12 mouse cellular contexts compared by ENCODE assay signal in the genomic region with DNA sequence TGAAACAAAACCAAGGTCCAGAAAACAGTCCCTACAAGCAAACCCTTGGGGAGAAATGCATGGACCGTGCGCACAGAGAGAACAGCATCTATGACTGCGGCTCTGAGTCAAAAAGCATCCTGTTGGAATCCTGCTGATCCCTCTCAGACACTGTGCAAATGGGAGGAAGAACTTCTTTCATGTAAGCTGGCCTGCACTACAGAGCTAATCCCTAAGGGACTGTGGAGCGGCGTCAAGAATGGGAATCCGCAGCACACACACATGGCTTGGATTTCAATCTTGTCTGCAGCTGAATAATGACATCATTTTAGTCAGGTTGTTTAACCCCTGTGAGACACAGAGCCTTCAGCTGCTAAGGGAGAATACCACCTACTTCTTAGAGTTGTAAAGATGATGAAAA. TPM values are rescaled to one million over a fixed set of nuclear protein-coding genes. Genes with fewer than 3 reads are reported as not detected.
DNase-seq lines count a peak whose midpoint lies in the region; ATAC-seq lines count a peak whose summit lies in the region.
"Had no signal": no experiment of that assay in that cellular context is flagged by ENCODE, and none has a peak within 500 bp of the region (broad histone marks: within the 10 kb centered on the region; RNA-seq: fewer than 3 reads in every experiment).

No protein-coding gene starts in this region.

- ATAC-seq in forebrain, embryonic 11.5 days (replicated peaks; ENCODE audit: low FRiP score) = peak; percentile 28; the same call in 1 of the 2 replicates
- peak; percentile 37; the same call in 1 of the 2 replicates for ATAC-seq in neural tube, embryonic 12.5 days (ENCODE audit: low FRiP score, low read depth)
- peak; percentile 66 for ATAC-seq in midbrain, embryonic 12.5 days (ENCODE audit: low FRiP score, low read depth)

- H3K9ac ChIP-seq in forebrain, embryonic 11.5 days (ENCODE audit: low read length) = no peak overlapping the region
- H3K9ac ChIP-seq in neural tube, embryonic 12.5 days = no peak overlapping the region
- no peak overlapping the region for H3K9ac ChIP-seq in midbrain, embryonic 12.5 days (replicated peaks)

- H3K4me3 ChIP-seq in forebrain, embryonic 11.5 days (ENCODE audit: low read depth, low read length) = no peak overlapping the region
- no peak overlapping the region for H3K4me3 ChIP-seq in forebrain, embryonic 10.5 days
- no peak overlapping the region for H3K4me3 ChIP-seq in neural tube, embryonic 12.5 days
- H3K4me3 ChIP-seq in midbrain, embryonic 12.5 days = no peak overlapping the region

- no peak overlapping the region for H3K27ac ChIP-seq in forebrain, embryonic 11.5 days (ENCODE audit: low read depth, low read length)
- H3K27ac ChIP-seq in forebrain, embryonic 10.5 days = no peak overlapping the region
- H3K27ac ChIP-seq in neural tube, embryonic 12.5 days = no peak overlapping the region
- H3K27ac ChIP-seq in midbrain, embryonic 12.5 days (replicated peaks) = 0 out of 2 replicates have a peak overlapping the region, but pooled peaks have one; percentile 17

- H3K27me3 ChIP-seq in forebrain, embryonic 11.5 days (ENCODE audit: control insufficient read depth, insufficient read depth, low read length) = no peaks in the 10 kb centered on the region
- no peaks in the 10 kb centered on the region for H3K27me3 ChIP-seq in forebrain, embryonic 10.5 days (ENCODE audit: poor library complexity, severe bottlenecking)
- no peaks in the 10 kb centered on the region for H3K27me3 ChIP-seq in neural tube, embryonic 12.5 days (replicated peaks)
- no peaks in the 10 kb centered on the region for H3K27me3 ChIP-seq in midbrain, embryonic 12.5 days

- H3K4me1 ChIP-seq in forebrain, embryonic 11.5 days (replicated peaks; ENCODE audit: control insufficient read depth, insufficient read depth, low read length) = no peaks in the 10 kb centered on the region; the same call in 1 of the 2 replicates
- H3K4me1 ChIP-seq in forebrain, embryonic 10.5 days = peaks cover 10% of the 10 kb centered on the region
- H3K4me1 ChIP-seq in neural tube, embryonic 12.5 days = peaks cover 16% of the 10 kb centered on the region
- peaks cover 9% of the 10 kb centered on the region; the same call in 1 of the 2 replicates for H3K4me1 ChIP-seq in midbrain, embryonic 12.5 days

- H3K9me3 ChIP-seq in forebrain, embryonic 11.5 days (ENCODE audit: control insufficient read depth, low read length) = no peaks in the 10 kb centered on the region
- H3K9me3 ChIP-seq in forebrain, embryonic 10.5 days = no peaks in the 10 kb centered on the region
- H3K9me3 ChIP-seq in neural tube, embryonic 12.5 days = no peaks in the 10 kb centered on the region
- no peaks in the 10 kb centered on the region for H3K9me3 ChIP-seq in midbrain, embryonic 12.5 days

- no peaks in the 10 kb centered on the region for H3K36me3 ChIP-seq in forebrain, embryonic 11.5 days (ENCODE audit: control insufficient read depth, insufficient read depth, low read length)
- H3K36me3 ChIP-seq in forebrain, embryonic 10.5 days (replicated peaks) = no peaks in the 10 kb centered on the region
- no peaks in the 10 kb centered on the region; the same call in 1 of the 2 replicates for H3K36me3 ChIP-seq in neural tube, embryonic 12.5 days
- H3K36me3 ChIP-seq in midbrain, embryonic 12.5 days = no peaks in the 10 kb centered on the region
- H3K36me3 ChIP-seq: G1E had no signal

- 65% methylated on average over 6 of the region's 6 CpGs for WGBS in forebrain, embryonic 11.5 days
- 64% methylated on average over 6 of the region's 6 CpGs for WGBS in forebrain, embryonic 10.5 days
- 72% methylated on average over 6 of the region's 6 CpGs for WGBS in neural tube, embryonic 12.5 days
- 31% methylated on average over 6 of the region's 6 CpGs for WGBS in midbrain, embryonic 12.5 days

- no peak for DNase-seq in forebrain, embryonic 11.5 days (ENCODE audit: low spot score)
- no peak for DNase-seq in forebrain, embryonic 10.5 days (ENCODE audit: extremely low spot score, low spot score)
- no peak for DNase-seq in neural tube, embryonic 10.5 days (ENCODE audit: extremely low spot score, low spot score)
- DNase-seq in spleen, adult 12 weeks (ENCODE audit: low spot score) = no peak
- DNase-seq in adrenal gland, postnatal 10 days = no peak
- no peak for DNase-seq in kidney, postnatal 10 days
- DNase-seq: heart, adult 18-20 months; liver; thymus, adult 18-20 months had no signal

- H3K4me2 ChIP-seq in forebrain, embryonic 11.5 days (ENCODE audit: low read depth, low read length, severe bottlenecking) = no peak overlapping the region
- no peak overlapping the region for H3K4me2 ChIP-seq in neural tube, embryonic 12.5 days (replicated peaks)
- H3K4me2 ChIP-seq in midbrain, embryonic 12.5 days (replicated peaks) = no peak overlapping the region

RNA-seq across cellular contexts. Expression of a gene that starts 26.4 kb away (rescaled TPM):
- polyA plus RNA-seq in forebrain, embryonic 11.5 days (2014; fragmentation: Nextera tagmentation; extraction: Ambion mirVana) = 4.0 and 4.3 TPM in 2 replicates
- polyA plus RNA-seq in forebrain, embryonic 10.5 days (2016; fragmentation: Nextera tagmentation; extraction: Ambion mirVana) = 1.00 and 1.0 TPM in 2 replicates
- 19.4 and 19.5 TPM in 2 replicates for polyA plus RNA-seq in neural tube, embryonic 12.5 days (2016; fragmentation: Nextera tagmentation; extraction: Ambion mirVana)
- 13.7 and 16.9 TPM in 2 replicates for polyA plus RNA-seq in midbrain, embryonic 12.5 days (2016; fragmentation: Nextera tagmentation; extraction: Ambion mirVana)
- total RNA-seq in adrenal gland, postnatal 10 days (2021) = 1 to 10 TPM; 5.0 to 9.8 TPM
- polyA plus RNA-seq: G1E had no signal
